Mouse (Mus musculus) hematopoietic stem cell, adult 5-6 weeks (primary cell): ENCODE results near the gene Vmn2r72. TPM values are rescaled to one million over a fixed set of nuclear protein-coding genes. Genes with fewer than 3 reads are reported as not detected.

Source experiments
- ATAC-seq, 2 experiments: fragments of 125-278 bp in 1 of 2; replicated peaks in 1 of 2; 2 replicates each; pipeline ENCODE4 v1.8.0; 2016 to 2017; ENCODE audit warnings: inconsistent platforms in 2 of 2, mild to moderate bottlenecking in 2 of 2, moderate number of reproducible peaks in 2 of 2, low read depth in 1 of 2, moderate TSS enrichment in 1 of 2; ENCODE audit not compliant: low FRiP score in 2 of 2, poor library complexity in 2 of 2, severe bottlenecking in 2 of 2, insufficient read depth in 1 of 2, low TSS enrichment in 1 of 2
- total RNA-seq: library from RNA; stranded (forward); fragments of 172-1452, 232-1000 nt; gene quantifications from 2 replicates; pipeline ENCODE4 v1.2.3, GENCODE M21; 2017

Vmn2r72 gene
- not detected in 2 replicates for total RNA-seq

- ATAC-seq, result no peak
Measured at GRCm38 (mm10) chr7:85754997-85755396, at the start of gene Vmn2r72. Gene Vmn2r72, minus strand, starts transcription at chr7:85755097.

Other genes starting within 250 kb of the Vmn2r72 start
- gene Vmn2r71, start 192.0 kb downstream of the Vmn2r72 start, total RNA-seq, result not detected in 2 replicates
- gene Vmn2r70, start 185.9 kb downstream of the Vmn2r72 start, total RNA-seq, result not detected in 2 replicates
- not detected in 2 replicates for gene Vmn2r73, start 121.2 kb upstream of the Vmn2r72 start, total RNA-seq
- not detected in 2 replicates for gene Vmn2r74, start 206.5 kb upstream of the Vmn2r72 start, total RNA-seq